Mouse (Mus musculus): Measurements from ENCODE around the gene Snx29.

- TF ChIP-seq CTCF (IDR thresholded peaks at IDR 0.05; ENCODE audit: borderline replicate concordance, insufficient read depth, low read length) (no peak), POLR2A (IDR thresholded peaks at IDR 0.05; ENCODE audit: low read depth, low read length) (no peak)
Measured at GRCm38 (mm10) chr16:11526996-11527395, 204.3 kb downstream of the Snx29 start.

All from embryonic fibroblast, embryonic 13.5 days (primary cell).